Mouse (Mus musculus): ENCODE results near the gene Mau2.

GRCm38 (mm10) chr8:70012350-70012749 lies 30.2 kb downstream of the Mau2 start:
- TF ChIP-seq CTCF (IDR thresholded peaks at IDR 0.05; ENCODE audit: low read depth, low read length) (no peak), POLR2A (IDR thresholded peaks at IDR 0.05; ENCODE audit: extremely low read depth, insufficient read depth, low read length) (no peak)

All from liver, adult 2 months (tissue).